Mouse (Mus musculus) megakaryocyte-erythroid progenitor cell, adult 5-6 weeks (primary cell): ENCODE measurements at regions not wholly inside any gene's neighbourhood (a gene's known extent, or its start where the extent isn't known, plus 50 kb on each side); places are given as distances from the start of the nearest gene placed in this dataset.

Experiments used
- ATAC-seq: replicated peaks from 2 replicates; pipeline ENCODE4 v1.8.0; 2016; ENCODE audit warnings: mild to moderate bottlenecking, inconsistent platforms; ENCODE audit not compliant: severe bottlenecking, poor library complexity, low FRiP score, low TSS enrichment

- no peak for ATAC-seq
Observed at GRCm38 (mm10) chr9:52407841-52408240, 239.5 kb upstream of the Zc3h12c start.

DNA sequence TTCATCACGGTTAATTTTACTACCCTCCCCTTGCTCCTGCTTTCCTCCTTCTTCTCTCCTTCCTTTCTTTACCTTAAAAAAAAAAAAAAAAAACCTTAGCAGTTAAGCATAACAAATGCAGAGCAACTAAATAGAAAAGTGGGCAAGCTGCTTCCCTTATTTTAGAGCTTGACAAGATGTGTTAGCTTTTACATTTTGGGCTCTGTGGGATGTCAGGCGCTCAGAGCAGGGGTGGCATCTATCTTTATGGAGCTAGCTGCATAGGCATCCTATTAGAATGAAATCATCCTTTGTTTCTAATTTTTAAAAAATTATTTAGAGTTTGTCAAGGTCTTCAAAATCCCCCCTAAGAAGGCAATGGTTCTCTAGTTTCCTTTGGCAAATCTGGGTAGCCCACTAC, 234.1 kb upstream of the Zc3h12c start:
- ATAC-seq, result no peak

GRCm38 (mm10) chr9:52379031-52379430, 210.7 kb upstream of the Zc3h12c start:
- ATAC-seq, result no peak

GRCm38 (mm10) chr9:52377761-52378160, 209.4 kb upstream of the Zc3h12c start:
- no peak for ATAC-seq

DNA sequence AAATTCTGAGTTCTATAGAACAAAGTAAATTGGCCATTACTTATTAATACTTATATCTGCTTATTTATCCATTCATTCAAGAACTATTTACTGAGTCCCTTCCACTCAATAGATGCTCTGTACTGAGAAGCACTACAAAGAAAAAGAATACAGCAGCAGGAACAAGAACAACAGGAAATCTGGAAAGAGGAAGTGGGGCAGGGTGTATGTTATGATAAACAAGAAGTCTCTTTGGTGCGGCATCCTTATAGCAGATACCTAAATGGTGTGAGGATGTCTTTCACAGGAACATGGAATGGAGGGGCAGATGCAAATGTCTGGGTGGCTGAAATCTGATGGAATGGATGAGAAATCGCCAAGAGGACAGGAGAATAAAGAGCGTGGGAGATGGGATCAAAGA, 208.5 kb upstream of the Zc3h12c start:
- ATAC-seq, result no peak

DNA sequence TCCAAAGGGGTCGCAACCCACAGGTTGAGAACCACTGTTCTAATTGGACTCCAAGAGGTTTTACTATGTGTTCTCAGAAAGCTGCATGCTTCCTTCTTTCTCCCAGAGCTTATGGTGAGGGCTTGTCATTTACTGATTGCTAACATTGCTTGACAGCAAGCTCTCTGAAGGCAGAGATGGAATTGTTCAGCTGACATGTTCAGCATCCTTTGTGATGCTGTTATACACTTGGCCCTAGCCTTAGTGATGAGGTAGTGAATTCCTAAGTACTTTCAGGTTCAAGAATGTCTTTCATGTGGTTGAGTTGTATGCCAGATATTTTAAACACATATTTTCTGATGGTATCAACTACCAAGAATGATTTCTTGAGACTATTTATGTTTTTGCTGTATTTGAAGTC, 202.9 kb upstream of the Zc3h12c start:
- ATAC-seq, result no peak

GRCm38 (mm10) chr9:52368911-52369310, 200.5 kb upstream of the Zc3h12c start:
- ATAC-seq, result no peak

- ATAC-seq, result peak; percentile 89
Observed at GRCm38 (mm10) chr9:52368080-52368479, 199.7 kb upstream of the Zc3h12c start.

DNA sequence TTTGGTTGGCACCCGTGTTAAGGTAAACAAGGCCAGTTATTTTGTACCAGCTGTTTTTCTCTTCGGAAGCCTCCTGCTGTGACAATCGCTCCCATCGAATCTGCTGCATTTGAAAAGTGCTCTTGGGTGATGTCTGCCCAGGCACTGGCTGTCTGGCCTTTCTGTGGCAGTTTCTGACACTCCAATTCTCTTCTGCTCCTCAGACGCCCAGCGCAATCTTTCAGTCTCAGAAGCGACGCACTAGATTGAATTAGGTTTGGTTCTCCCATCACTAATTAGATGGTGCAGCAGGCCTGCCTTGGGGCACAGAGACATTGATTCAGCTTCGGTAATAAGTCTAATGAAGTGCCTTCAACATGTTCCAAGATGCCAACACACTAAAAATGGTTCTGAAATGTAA, 197.7 kb upstream of the Zc3h12c start:
- ATAC-seq, result no peak

GRCm38 (mm10) chr9:52361599-52361998, 193.2 kb upstream of the Zc3h12c start:
- 0 out of 2 replicates have a peak, but pooled peaks have one; percentile 50 for ATAC-seq

- ATAC-seq, result no peak
Observed at GRCm38 (mm10) chr9:52359416-52359815, 191.0 kb upstream of the Zc3h12c start.

DNA sequence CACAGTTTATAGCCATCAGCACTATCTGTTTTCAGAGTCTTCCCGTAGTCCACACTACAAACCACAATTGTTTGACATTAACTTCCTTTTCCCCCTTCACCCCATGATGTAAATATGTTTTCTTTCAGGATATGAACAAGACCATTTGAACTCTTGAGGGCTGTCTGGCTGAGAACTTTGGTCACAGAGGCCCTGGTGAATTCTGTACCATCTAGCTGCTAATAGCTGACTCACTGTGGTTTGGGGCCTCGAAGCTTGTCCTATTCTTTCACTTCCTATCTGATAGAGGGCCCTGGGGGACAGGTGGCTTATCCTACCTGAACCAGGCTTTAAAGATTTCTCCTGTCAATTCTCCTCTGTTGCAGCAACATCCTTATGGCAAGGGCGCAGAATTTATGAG, 188.2 kb upstream of the Zc3h12c start:
- ATAC-seq, result peak; percentile 59

GRCm38 (mm10) chr9:52355187-52355982, 187.0 kb upstream of the Zc3h12c start:
- no peak for ATAC-seq

DNA sequence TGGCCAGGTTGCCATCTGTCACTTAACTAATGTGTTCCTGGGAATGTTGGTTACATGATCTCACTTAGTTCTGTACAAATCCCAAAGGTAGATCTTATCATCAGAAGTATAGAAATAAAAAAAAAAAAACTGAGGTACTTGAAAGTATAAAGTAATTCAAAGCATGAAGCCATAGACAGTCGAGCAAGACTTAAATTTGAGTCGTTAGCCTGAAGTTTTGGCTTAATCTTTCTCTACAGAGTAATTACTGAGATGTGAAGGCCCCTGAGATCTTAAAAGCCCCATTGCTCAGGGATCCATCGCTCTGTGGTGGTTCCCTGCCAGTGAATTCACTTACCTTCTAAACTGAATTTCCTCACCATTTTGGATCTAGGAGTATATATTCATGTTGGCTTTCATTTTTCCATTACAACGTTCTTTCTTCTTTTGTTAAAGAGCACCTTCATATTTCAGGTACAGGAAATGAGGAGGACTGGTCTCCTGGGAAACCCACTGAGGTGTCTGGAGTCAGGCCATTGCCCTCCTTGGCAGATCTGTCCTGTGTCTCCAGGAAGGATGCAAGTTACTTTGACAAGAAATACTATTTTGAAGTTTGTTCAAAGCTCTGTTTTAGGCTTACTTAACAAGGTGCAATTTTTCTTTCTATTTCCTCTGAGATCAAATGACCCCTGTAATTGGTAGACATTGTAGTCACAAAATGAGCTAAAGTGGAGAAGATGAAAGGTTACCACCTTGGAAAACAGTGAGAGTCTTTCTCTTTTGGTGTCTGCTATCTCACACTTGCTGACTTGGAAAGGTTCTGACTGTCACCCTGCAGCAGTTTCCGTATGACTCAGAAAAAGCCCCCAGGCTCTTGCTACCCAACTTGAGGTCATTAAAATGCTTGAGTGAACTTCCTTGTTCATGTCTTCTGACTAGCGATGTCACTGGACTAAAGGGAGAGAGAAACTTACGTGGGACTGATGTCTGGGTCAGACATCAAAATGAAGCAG, 180.5 kb upstream of the Zc3h12c start:
- ATAC-seq, result no peak

DNA sequence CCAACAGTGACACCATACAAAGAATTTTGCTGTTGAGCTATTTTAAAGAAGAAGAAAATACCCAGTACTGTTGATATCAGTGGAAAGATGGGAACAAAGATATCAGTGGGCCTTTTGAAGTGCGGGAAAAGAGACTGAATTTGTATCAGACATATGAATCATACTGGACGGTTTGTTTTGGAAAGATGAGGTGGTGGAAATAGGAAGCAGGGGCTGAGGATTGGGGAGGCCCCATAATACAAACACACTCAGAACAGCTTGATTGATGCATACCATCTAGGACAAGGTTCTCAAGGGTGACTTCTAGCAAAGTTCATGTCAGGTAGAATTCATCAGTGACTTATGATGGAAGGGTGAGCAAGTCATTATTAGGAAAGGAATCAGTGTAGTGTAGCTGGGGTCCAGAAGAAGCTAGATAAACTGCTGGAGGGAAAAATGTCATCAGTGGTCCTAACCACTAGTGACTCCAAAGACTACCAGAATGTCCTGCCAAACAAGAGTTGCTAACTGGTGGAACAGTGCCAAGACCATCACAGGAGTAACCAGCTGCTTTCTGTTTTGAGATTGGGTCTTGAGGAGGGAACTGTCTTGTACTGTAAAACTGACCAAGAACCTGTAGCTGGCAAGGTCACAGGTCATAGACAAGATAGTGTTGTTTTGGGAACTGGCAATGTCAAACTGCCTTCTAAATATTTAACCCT, 176.0 kb upstream of the Zc3h12c start:
- ATAC-seq, result no peak

DNA sequence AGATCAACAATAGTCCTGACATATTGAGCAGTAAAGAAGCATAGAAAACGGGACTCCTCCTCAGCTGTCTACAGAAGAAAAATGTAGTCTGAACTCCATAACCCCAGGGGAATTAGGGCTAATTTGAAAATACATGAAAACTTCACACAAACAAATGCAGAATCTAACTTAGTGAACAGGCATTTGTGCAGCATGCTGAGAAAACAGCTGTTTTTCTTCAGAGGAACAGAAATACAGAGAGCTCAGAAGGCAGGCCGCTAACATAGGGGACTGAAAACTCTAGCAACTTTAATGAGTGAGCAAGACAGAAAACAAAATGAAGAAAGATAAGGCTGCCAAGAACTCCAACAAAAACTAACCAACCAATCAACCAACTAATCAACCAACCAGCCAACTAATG, 172.7 kb upstream of the Zc3h12c start:
- no peak for ATAC-seq

DNA sequence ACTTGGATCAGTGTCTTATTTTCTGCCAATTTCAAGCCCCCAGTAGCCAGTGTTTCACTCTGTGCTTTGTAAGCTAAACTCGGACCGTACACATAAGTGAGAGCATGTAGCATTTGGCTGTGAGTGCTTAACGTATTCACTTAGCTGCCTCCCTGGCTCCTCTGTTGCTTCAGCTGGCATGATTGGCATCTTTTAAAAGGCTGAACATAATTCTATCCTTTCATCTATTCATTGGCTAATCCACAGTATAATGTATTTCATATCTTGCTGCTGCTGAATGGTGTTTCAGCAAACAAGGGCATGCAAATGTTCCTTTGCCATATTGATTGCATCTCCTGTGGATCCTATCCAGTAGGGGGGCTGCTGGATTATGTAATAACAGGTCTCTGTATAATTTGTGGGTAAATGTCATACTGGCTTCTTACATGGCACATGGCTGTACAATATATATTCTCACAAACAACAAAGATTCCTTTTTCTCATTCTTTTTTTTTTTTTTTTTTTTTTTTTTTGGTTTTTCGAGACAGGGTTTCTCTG, 169.5 kb upstream of the Zc3h12c start:
- no peak for ATAC-seq

DNA sequence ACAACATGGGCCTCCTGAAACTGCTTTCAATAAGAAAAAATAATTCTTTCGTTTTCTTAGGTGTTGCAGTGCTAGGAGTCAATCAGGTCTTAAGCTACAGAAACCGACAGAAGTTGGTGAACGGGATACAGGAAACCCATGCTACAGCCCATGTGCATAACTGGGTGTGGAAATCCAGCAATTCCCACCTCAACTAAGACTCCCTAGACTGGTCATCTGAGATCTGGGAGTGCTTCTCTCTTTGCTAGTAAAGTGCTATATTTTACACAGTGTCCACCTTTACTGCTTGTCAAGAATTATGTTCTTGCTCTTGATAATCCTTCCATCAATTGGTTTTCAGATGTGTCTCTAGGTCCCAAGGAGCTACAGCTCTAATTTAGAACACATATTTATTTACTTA, 166.4 kb upstream of the Zc3h12c start:
- ATAC-seq, result no peak

GRCm38 (mm10) chr9:52333884-52334283, 165.5 kb upstream of the Zc3h12c start:
- ATAC-seq, result no peak

DNA sequence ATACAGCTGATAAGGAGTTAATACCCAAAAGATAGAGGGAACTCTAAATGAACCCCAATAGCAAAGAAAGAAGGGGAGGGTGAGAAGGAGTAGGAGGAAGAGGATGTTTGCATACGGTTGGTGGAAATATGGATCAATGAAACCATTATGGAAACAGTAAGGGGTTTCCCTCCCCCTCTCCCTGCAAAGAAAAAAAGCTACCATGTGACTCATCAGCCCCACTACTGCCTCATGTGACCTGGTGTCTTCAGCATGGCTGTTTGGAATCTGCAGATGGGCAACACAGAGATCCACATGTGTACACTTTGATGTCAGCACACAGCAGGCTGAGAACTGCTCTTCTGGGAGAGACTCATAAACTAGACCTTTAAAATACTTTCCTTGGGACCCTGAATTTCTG, 163.4 kb upstream of the Zc3h12c start:
- no peak for ATAC-seq
